In the genomic region with DNA sequence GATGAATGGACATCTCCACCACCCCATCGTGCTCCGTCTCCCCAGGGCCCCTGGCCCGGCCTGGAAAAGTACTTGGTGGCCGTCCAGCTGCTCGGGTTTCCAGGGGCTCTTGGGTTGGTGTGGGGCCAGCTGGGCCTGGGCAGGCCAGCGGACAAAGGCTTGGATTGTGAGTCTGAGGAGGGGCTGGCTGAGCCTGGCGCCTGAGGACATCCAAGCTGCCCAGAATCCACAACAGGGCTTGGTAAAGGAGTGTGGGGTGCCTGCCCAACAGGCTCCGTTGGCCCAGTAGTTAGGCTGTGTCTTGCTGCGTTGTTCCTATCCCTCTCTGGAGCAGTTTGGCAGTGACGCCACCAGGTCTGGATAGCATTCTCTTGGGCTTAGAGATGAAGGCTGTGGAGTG, we compare ENCODE assay signal across 10 mouse cellular contexts. TPM values are rescaled to one million over a fixed set of nuclear protein-coding genes. Genes with fewer than 3 reads are reported as not detected.
DNase-seq lines count a peak whose midpoint lies in the region; ATAC-seq and TF ChIP-seq lines count a peak whose summit lies in the region.
"Had no signal": no experiment of that assay in that cellular context is flagged by ENCODE, and none has a peak within 500 bp of the region (broad histone marks: within the 10 kb centered on the region; RNA-seq: fewer than 3 reads in every experiment).

No protein-coding gene starts in this region.

- peak overlapping the region; percentile 54 for H3K27ac ChIP-seq in forebrain, embryonic 15.5 days (replicated peaks)
- peak overlapping the region; percentile 62 for H3K27ac ChIP-seq in neural tube, embryonic 13.5 days (replicated peaks)
- H3K27ac ChIP-seq in gastrocnemius, adult 2 months = no peak overlapping the region

- H3K36me3 ChIP-seq in forebrain, embryonic 15.5 days = no peaks in the 10 kb centered on the region
- no peaks in the 10 kb centered on the region for H3K36me3 ChIP-seq in neural tube, embryonic 13.5 days
- H3K36me3 ChIP-seq: G1E had no signal

- H3K4me2 ChIP-seq in forebrain, embryonic 15.5 days (replicated peaks) = peak overlapping the region; percentile 33
- H3K4me2 ChIP-seq in neural tube, embryonic 13.5 days = peak overlapping the region; percentile 43

- intact Hi-C loops in gastrocnemius, adult 2 months (cut with DNase I) = no loop called here

- DNase-seq in layer of hippocampus, adult 11-12 months (ENCODE audit: low spot score) = peak; percentile 88
- no peak for DNase-seq in layer of hippocampus, adult 9-10 months (ENCODE audit: low spot score)
- DNase-seq in left cerebral cortex, adult 11 months (ENCODE audit: low spot score) = peak; percentile 79
- DNase-seq in adrenal gland, postnatal 14 days = no peak
- no peak for DNase-seq in gastrocnemius, adult 2 months
- DNase-seq in urinary bladder, adult 2 months (ENCODE audit: low spot score) = no peak

- peaks cover 32% of the 10 kb centered on the region for H3K4me1 ChIP-seq in forebrain, embryonic 15.5 days
- peaks cover 31% of the 10 kb centered on the region for H3K4me1 ChIP-seq in neural tube, embryonic 13.5 days (replicated peaks)

- ATAC-seq in forebrain, embryonic 15.5 days (replicated peaks) = peak; percentile 75
- ATAC-seq in neural tube, embryonic 13.5 days (ENCODE audit: low read depth) = peak; percentile 46

- 3% methylated on average over 10 of the region's 10 CpGs for whole genome bisulfite sequencing in forebrain, embryonic 15.5 days
- WGBS in neural tube, embryonic 13.5 days = 1% methylated on average over 10 of the region's 10 CpGs

- H3K4me3 ChIP-seq in forebrain, embryonic 15.5 days = peak overlapping the region; percentile 17
- peak overlapping the region; percentile 2; the same call in 1 of the 2 replicates for H3K4me3 ChIP-seq in neural tube, embryonic 13.5 days
- H3K4me3 ChIP-seq in gastrocnemius, adult 2 months = no peak overlapping the region

- no peaks in the 10 kb centered on the region for H3K9me3 ChIP-seq in forebrain, embryonic 15.5 days
- H3K9me3 ChIP-seq in neural tube, embryonic 13.5 days = no peaks in the 10 kb centered on the region
- H3K9me3 ChIP-seq: G1E had no signal

- H3K27me3 ChIP-seq in forebrain, embryonic 15.5 days = peaks cover 60% of the 10 kb centered on the region
- H3K27me3 ChIP-seq in neural tube, embryonic 13.5 days = peaks cover 66% of the 10 kb centered on the region

- no peak overlapping the region for H3K9ac ChIP-seq in forebrain, embryonic 15.5 days (replicated peaks)
- H3K9ac ChIP-seq in neural tube, embryonic 13.5 days = peak overlapping the region; percentile 47; the same call in 1 of the 2 replicates

- TF ChIP-seq CTCF in gastrocnemius, adult 2 months (IDR thresholded peaks at IDR 0.05) = no peak

RNA-seq across cellular contexts. Expression of gene Fbxo2, which starts 6.0 kb away (rescaled TPM):
- polyA plus RNA-seq in forebrain, embryonic 15.5 days (2015; fragmentation: Nextera tagmentation; extraction: Ambion mirVana) = 4.5 and 4.7 TPM in 2 replicates
- 6.1 and 6.9 TPM in 2 replicates for polyA plus RNA-seq in neural tube, embryonic 13.5 days (2015; fragmentation: Nextera tagmentation; extraction: Ambion mirVana)
- total RNA-seq in adrenal gland, postnatal 14 days (2021) = 3.3 and 3.9 TPM in 2 replicates
- total RNA-seq in gastrocnemius, adult 2 months (2021) = under 1 TPM in 1 of 2 experiments, not detected in 1; 0.43 TPM
- 3.6 and 4.6 TPM in 2 replicates for polyA plus RNA-seq in urinary bladder, adult 2 months (2012; rRNA removed)
- total RNA-seq: neutrophil, adult 5-6 weeks had no signal

RNA-seq across cellular contexts. Expression of gene Fbxo44, which starts 6.1 kb away (rescaled TPM):
- 60.7 and 64.6 TPM in 2 replicates for polyA plus RNA-seq in forebrain, embryonic 15.5 days (2015; fragmentation: Nextera tagmentation; extraction: Ambion mirVana)
- 81.4 and 87.6 TPM in 2 replicates for polyA plus RNA-seq in neural tube, embryonic 13.5 days (2015; fragmentation: Nextera tagmentation; extraction: Ambion mirVana)
- 6.7 and 9.1 TPM in 2 replicates for total RNA-seq in adrenal gland, postnatal 14 days (2021)
- 1 to 10 TPM; 7.5 to 9.7 TPM for total RNA-seq in gastrocnemius, adult 2 months (2021)
- polyA plus RNA-seq in urinary bladder, adult 2 months (2012; rRNA removed) = 18.3 and 19.0 TPM in 2 replicates

RNA-seq across cellular contexts. Expression of gene Fbxo6, which starts 14.5 kb away (rescaled TPM):
- polyA plus RNA-seq in forebrain, embryonic 15.5 days (2015; fragmentation: Nextera tagmentation; extraction: Ambion mirVana) = 15.6 and 18.0 TPM in 2 replicates
- polyA plus RNA-seq in neural tube, embryonic 13.5 days (2015; fragmentation: Nextera tagmentation; extraction: Ambion mirVana) = 16.4 and 16.6 TPM in 2 replicates
- 30.7 and 31.0 TPM in 2 replicates for total RNA-seq in adrenal gland, postnatal 14 days (2021)
- 10 to 100 TPM; 36.8 to 46.4 TPM for total RNA-seq in gastrocnemius, adult 2 months (2021)
- 66.4 and 70.1 TPM in 2 replicates for polyA plus RNA-seq in urinary bladder, adult 2 months (2012; rRNA removed)

RNA-seq across cellular contexts. Expression of gene Draxin, which starts 35.9 kb away (rescaled TPM):
- 21.2 TPM in 2 replicates for polyA plus RNA-seq in forebrain, embryonic 15.5 days (2015; fragmentation: Nextera tagmentation; extraction: Ambion mirVana)
- polyA plus RNA-seq in neural tube, embryonic 13.5 days (2015; fragmentation: Nextera tagmentation; extraction: Ambion mirVana) = 14.0 and 14.3 TPM in 2 replicates
- total RNA-seq in adrenal gland, postnatal 14 days (2021) = 0.11 and 0.38 TPM in 2 replicates
- total RNA-seq in gastrocnemius, adult 2 months (2021) = under 1 TPM in 1 of 2 experiments, not detected in 1; 0.03 TPM
- 0.01 and 0.04 TPM in 2 replicates for polyA plus RNA-seq in urinary bladder, adult 2 months (2012; rRNA removed)
- polyA plus RNA-seq: G1E had no signal

RNA-seq across cellular contexts. Expression of gene Mad2l2, which starts 36.2 kb away (rescaled TPM):
- 123 and 127 TPM in 2 replicates for polyA plus RNA-seq in forebrain, embryonic 15.5 days (2015; fragmentation: Nextera tagmentation; extraction: Ambion mirVana)
- 98.7 and 116 TPM in 2 replicates for polyA plus RNA-seq in neural tube, embryonic 13.5 days (2015; fragmentation: Nextera tagmentation; extraction: Ambion mirVana)
- total RNA-seq in adrenal gland, postnatal 14 days (2021) = 20.0 and 21.2 TPM in 2 replicates
- 10 to 100 TPM; 10.3 to 18.0 TPM for total RNA-seq in gastrocnemius, adult 2 months (2021)
- polyA plus RNA-seq in urinary bladder, adult 2 months (2012; rRNA removed) = 25.3 and 28.7 TPM in 2 replicates

Comparison
In these comparisons a context has a peak if more than half of its experiments do, and no peak if none do; other contexts are left out.
1. DNase-seq: peak in layer of hippocampus, adult 11-12 months (single experiment) and left cerebral cortex, adult 11 months (single experiment); none in layer of hippocampus, adult 9-10 months (single experiment), adrenal gland, postnatal 14 days (single experiment), gastrocnemius, adult 2 months (single experiment) and urinary bladder, adult 2 months (single experiment).